Mouse (Mus musculus) right cerebral cortex, adult 2 months (tissue): Measurements from ENCODE around the gene Lmntd1.

ENCODE experiments used
- DNase-seq, 2 experiments: peaks; one replicate each; pipeline ENCODE4 v3.0.0; 2021 to 2022; ENCODE audit warnings: low spot score in 2 of 2

The Lmntd1 gene

GRCm38 (mm10) chr6:145604648-145605047 lies 9.5 kb downstream of the Lmntd1 start:
- no peak for DNase-seq

DNA sequence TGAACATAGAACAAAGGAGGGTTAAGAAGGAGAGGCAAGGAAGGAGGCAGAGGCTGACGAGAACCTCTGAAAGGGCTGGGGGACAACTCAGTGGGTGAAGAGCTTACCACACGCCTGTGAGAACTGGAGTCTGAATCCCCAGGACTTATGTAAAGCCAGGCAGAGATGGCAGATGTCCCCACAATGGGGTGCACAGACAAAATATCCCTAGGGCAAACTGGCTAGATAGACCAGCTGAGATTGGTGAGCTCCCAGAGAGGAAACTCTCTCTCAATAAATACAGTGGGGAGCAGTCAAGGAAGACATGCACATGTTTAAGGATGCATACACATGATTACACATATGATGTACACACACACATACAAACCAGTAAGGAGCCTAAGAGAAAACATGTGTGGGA lies 10.0 kb downstream of the Lmntd1 start:
- DNase-seq: no peak

- DNase-seq: no peak
Observed at GRCm38 (mm10) chr6:145598794-145599555, 15.1 kb downstream of the Lmntd1 start.

DNA sequence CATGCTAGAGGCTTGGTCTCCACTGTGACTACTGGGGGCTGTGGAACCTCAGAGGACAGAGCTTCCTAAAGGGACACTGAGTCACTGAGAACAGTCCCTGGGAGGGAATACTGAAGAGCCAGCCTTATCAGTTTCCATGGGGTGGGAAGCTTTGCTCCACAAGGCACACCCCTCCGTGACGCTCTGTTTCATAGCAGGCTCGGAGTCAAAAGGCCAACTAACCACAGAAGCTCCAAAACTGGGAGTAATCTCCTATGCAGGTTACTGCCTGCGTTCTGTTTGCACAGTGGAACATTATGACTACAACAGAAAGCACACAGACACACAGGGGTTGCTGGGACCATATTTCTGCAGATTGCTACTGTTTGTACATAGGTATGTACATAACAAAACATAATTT lies 18.2 kb downstream of the Lmntd1 start:
- DNase-seq: no peak

DNA sequence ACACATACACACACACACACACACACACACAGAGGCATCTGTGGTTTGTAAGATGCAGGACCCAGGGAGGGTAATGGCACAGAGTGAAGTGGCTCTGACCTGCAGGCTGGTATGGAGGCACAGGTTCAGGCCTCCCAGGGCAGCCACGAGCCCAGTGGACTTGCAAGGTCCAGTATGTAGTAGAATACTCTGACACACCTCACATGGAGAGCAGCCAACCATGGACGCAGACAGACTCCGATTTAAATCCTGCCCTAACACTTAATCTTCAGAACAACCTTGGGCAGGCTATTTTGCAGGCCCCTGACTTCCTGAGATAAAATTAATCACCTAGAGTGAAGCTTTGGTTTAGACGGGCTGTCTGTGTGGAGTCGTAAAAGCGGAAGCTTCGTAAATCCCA lies 20.1 kb downstream of the Lmntd1 start:
- no peak for DNase-seq

DNA sequence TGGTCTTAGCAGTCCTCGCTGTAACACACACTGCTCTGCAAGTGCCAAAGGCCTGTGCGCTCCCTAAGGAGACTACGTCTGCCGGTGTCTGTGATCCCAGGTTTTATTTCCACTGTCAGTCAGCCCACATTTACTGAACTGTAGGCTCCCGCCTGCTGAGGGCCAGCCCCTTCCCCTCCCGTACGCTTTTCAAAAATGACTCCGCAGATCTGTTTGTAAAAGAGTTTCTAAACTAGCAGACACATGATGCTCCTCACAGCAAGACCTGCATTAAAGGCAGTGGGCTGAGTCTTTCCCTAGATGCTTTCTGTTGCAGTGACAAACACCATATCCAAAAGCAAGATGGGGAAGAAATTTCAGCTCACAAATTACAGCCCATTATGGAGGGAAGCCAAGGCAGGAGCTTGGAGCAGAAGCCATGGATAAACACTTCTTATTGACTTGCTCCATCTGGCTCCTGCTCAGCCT lies 21.6 kb downstream of the Lmntd1 start:
- no peak for DNase-seq

- DNase-seq: no peak
Observed at GRCm38 (mm10) chr6:145592036-145592435, 22.1 kb downstream of the Lmntd1 start.

GRCm38 (mm10) chr6:145591578-145591977 lies 22.5 kb downstream of the Lmntd1 start:
- no peak for DNase-seq

GRCm38 (mm10) chr6:145590501-145591293 lies 23.4 kb downstream of the Lmntd1 start:
- DNase-seq: no peak

DNA sequence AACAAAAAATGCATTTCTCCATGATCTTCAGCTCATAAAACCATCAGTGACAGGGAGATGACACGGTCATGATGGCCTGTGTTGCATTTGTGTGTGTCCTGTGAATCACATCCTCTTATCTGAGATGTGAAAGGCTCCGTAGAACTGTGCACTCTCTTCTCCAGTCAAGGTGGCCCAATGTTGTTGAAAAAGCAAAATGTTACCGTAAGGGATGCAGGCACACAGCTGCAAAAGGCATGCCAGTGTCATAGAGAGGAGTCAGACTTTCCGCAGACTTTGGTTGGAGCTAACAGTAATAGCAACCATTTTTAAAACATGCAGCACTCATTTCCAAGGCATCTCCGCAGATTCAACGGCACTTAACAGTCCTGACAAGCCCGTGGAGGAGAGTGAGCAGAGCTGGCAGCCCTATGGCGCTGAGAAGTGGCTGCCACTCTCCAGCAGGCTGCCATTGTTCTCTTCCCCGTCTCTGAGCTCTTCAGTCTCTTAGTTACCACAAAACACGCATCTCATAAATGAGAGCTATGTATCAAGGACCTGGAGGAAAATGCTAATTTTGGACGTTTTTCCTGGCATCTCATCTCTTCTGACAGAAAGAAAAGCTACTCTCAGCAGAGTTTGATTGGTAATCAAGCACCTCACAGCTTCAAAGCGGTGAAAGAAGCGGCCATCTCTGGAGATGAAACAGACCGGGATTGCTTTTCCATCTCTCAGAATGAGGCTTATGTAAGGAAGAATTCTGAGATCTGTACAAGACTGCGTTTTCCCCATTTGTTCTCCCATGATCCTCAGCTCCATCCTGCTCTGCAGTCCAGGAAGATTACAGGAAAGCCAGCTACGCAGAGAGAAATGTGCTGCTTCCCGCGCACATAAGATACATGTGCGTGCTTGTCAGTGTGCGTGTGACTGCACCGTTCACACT lies 28.8 kb downstream of the Lmntd1 start:
- DNase-seq: peak; percentile 11 to 21

DNA sequence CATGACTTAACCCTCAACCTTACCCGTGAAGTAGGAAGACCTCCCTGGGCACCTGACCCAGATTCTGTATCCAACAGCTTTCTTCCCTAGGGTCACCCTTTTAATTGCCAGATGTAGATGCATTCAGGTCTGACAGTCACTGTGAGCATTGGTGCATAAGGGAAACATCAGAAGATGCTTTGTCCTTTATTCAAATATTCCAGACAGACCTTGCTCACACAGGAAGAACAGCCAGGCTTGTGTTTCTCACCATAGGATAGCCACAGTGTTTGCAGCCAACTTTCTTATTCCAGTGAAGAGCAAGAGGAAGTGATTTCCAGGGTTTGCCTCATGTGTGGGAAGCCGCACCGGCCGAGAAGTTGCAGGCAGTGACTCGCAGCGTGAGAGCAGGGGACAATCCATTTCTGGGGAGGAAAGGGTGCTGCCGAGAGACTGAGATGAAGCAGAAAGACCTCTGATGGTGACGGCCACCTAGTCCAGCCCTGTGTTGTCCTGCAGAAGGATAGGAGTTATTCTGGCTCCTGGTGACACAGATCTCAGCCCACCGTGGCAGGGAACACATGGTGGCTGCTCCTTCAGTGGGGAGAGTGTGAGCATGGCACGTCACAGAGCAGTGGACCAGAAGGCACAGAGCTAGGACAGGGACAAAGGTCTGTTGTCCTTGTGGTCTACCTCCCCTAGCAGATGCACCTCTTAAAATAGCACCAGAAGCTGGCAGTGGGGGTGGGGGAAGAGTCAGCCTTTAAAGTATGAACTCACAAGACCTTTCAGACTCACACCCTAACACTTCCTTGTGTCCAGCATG lies 32.6 kb downstream of the Lmntd1 start:
- DNase-seq: no peak

GRCm38 (mm10) chr6:145579761-145580160 lies 34.4 kb downstream of the Lmntd1 start:
- no peak for DNase-seq

- no peak for DNase-seq
Observed at GRCm38 (mm10) chr6:145578457-145579185, 35.5 kb downstream of the Lmntd1 start.

GRCm38 (mm10) chr6:145576762-145577161 lies 37.4 kb downstream of the Lmntd1 start:
- no peak for DNase-seq

- no peak for DNase-seq
Observed at GRCm38 (mm10) chr6:145573250-145574013, 40.7 kb downstream of the Lmntd1 start.

GRCm38 (mm10) chr6:145568701-145569100 lies 45.4 kb downstream of the Lmntd1 start:
- DNase-seq: no peak

DNA sequence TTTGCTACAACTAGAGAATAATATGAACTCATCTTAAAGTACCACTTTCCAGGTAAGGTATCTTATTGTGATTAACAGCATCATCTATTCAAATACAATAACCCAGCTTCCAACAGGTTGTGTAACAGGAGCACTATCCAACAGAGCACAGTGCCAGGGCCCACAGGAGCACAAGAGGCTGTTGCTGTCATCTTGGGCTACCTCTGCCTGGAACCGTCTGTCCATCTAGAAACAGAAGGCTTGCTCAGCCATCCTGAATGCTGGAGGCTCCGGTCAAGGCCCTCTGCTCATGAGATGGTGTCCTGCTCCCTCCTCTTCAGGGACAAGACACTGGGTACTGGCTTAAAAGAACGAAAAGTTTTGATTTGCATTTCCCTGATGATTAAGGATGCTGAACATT lies 46.3 kb downstream of the Lmntd1 start:
- DNase-seq: no peak

- DNase-seq: no peak
Observed at GRCm38 (mm10) chr6:145567296-145567695, 46.8 kb downstream of the Lmntd1 start.

DNA sequence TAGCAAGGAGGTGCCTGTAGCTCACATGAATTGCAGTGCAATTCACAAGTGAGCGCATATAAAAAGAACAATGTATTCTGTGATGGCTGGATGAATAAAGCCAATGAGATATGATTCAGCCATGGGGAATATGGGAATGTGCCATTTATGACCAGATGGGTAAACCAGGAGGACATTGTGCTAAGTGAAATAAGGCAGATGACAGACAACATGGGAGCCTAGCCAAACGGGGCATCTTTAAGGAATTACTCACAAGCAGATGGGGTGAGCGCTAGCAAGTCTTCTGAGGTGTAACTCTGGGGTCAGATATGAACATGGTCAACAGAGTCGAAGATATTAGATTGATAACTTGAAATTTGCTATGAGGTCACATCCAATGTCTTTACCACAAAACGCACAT lies 48.5 kb downstream of the Lmntd1 start:
- DNase-seq: no peak

DNA sequence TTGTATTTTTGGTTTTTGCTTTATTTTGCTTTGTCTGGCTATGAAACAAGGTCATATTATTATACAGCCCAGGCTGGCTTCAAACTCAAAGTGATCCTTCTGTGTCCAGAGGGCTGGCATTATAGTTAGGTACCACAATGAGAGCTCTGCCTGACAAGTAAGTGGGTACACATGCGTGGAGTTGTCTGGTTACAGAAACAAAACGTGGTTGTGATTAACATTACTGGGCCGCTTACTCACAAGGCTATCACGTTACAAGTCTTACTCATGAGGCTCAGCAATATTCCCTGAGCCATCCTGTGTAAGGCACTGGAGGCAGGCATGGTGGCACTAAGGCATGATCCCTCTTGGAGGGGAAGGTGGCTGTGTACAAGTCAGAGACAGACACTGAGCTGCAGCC lies 49.4 kb downstream of the Lmntd1 start:
- no peak for DNase-seq
